Mouse (Mus musculus): ENCODE results near the gene Tspan4.

DNA sequence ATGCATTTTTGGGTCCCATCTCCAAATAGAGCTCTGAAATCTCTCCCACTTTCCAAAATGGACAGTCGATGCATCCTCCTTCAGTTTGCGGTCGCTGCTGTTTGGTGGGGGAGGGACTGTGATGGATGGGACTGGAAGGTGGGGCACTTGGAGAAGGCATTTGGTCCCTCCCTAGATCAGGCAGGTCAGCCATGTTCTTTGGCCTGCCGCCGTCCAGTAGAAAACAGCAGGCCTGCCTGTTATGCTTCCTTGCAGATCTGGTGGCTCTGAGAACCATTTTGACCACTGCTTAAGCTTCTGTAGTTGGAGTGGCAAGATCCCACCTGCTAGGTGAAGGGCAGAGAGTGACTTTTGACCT lies 6.9 kb upstream of the Tspan4 start:
- TF ChIP-seq EP300 (IDR thresholded peaks at IDR 0.05; ENCODE audit: low read depth) = no peak
- no peak for TF ChIP-seq CTCF (IDR thresholded peaks at IDR 0.05; ENCODE audit: low read depth)
